Mouse (Mus musculus) left cerebral cortex, postnatal 25 days (tissue): ENCODE data around the gene Slc25a29. TPM values are rescaled to one million over a fixed set of nuclear protein-coding genes. Genes with fewer than 3 reads are reported as not detected.

Experiments used
- DNase-seq, 2 experiments: peaks; one replicate each; pipeline ENCODE4 v3.0.0; 2022; ENCODE audit warnings: low spot score in 2 of 2, mixed read lengths in 1 of 2
- intact Hi-C: fragments of 180-260 bp; cut with DNase I; formaldehyde crosslinking; loops from one replicate; pipeline ENCODE4 v1.15.1; 2025
- total RNA-seq, 2 experiments: library from RNA; stranded (reverse); gene quantifications; 2 replicates each; pipeline ENCODE4 v1.2.3; 2021

Gene Slc25a29
- total RNA-seq, 2 experiments from 2014 or later = 15.6 to 16.6 TPM

DNA sequence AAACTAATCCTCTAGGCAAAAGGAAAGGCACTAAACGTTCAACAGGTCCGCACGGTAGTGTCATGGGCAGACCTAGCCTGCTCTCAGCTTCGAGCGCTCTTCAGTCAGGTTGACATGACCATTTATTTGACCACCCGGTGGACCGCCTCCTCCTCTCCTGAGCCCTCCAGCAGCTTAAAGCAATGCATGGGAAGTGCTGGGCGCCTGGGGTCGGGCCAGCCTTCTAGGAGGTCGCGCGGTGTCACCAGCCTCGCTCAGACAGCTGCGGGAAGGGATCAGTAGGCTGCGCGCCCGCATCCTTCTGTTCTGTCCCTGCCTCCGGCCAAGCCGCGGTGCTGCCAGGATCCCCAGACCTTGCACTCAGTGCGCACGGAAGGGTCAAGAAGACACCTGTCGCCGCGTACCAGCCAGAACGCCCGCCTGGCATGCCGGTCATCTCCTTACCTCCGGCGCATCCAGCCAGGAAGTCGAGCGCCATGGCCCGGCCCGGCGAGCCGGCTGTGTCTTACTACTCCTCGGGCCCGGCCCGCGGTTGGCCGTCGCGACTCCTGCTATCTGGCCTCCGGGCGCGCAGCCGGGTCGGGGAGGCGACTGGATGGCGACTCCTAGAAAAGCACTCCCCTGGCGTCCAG lies 359 bp downstream of the Slc25a29 start:
- intact Hi-C loops = no loop called here
- peak in 1 of 2 experiments; percentile 14 for DNase-seq

DNA sequence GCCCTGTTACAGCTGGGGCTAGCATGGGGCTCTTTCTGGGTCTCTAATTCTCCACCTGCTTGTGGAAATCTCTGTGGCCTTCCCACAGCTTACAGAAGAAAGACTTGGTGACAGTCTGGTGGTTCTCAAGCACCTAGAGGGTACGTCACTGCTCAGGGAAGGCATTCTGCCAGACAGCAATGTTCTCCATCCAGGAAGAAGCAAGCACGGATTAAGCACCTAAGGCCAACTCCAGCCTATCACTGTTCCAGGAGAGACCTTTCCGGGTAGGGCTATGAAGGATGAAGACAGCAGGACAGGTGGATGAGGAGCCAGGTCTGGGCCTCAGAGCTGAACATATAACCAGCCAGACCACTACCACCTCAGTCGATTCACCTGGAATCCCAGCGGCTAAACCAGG lies 897 bp downstream of the Slc25a29 start:
- intact Hi-C loops = no loop called here
- no peak for DNase-seq

DNA sequence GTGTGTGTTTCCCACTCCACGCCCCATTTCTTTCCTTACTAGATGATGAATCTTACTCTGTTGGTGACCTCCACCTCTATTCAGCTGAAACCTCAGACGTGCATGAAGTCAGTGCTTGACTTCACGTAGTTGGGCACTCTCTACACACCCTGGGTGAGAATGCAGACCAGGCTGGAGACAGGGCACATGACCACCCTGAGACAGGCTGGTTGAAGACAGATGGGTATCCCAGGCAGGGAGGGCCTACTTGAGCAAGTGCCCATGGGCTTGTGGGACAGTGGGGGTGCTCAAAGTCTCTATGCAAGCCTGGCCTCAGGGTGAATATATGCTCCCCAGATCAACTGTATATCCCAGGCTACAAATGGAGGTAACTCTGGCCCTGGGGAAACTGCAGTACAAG lies 1.3 kb downstream of the Slc25a29 start:
- intact Hi-C loops = no loop called here
- DNase-seq = no peak

DNA sequence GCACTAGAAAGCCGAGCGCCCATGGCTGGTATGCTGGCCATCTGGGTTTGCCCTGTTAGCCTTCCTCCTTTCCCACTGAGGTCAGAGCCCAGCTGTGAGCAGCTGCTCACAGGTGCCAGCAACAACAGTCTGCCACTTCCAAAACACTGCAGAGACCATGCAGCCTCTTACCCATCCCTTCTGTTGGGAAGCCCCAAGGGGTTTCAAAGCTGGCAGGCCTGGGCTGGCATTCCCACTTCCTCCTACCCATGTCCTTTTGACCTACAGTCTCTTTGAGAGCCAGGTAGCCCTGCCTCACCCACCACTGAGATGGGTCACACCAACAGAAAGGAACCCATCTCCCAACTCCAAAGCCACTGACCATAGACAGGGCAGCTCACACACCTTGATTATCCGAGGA lies 2.3 kb downstream of the Slc25a29 start:
- intact Hi-C loops = no loop called here
- DNase-seq = no peak

DNA sequence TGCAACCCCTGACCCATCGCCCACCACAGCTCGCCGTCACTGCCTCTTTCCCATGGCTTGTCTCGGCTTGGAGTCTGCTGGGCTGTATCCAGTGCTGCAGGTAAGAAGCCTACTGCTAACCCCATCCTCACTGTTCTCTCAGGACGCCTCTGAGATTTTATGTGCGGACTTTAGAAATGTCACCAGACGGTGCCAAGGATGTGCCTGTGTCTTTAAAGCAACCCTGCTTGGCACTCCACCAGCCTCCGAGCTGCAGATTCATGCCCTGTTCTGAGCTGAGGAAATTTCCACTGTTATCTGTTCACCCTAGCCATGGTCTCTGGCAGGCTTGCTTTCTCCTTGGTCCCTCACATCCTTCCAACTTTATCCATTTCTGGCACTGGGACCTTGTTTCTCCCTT lies 2.8 kb downstream of the Slc25a29 start:
- intact Hi-C loops = no loop called here
- DNase-seq = peak in 1 of 2 experiments; percentile 57

DNA sequence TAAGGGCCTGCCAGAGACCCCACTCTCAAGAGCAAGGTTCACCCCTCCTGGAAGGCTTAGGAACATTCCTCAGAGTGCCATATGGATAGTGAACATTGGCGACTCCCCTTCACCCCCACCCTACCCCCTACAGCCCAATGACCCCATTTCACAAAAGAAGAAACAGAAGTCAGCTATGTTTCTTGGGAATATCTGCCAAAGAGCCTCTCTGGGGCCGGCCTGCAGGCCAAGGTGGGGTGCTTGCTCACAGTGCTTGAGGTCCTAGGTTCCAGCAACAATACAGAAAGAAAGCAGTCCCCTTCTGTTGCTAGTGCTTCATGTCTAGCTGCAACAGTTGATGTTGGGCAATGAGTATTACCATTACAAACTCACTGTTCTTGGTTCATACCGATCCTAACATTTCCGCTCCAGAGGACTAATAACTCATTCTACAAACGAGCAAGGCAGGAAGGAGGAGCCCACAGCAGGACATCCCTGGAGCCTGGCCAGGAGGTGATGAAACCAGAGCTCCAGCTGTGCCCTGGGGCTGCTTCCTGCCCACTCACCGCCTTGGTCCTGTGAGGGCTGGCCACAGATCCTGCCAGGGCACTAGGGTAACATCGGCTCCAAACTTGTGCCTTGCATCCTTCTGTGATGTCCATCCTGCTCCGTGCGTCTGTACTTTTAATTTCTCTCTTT lies 3.6 kb downstream of the Slc25a29 start:
- DNase-seq = no peak
- intact Hi-C loops = no loop called here

DNA sequence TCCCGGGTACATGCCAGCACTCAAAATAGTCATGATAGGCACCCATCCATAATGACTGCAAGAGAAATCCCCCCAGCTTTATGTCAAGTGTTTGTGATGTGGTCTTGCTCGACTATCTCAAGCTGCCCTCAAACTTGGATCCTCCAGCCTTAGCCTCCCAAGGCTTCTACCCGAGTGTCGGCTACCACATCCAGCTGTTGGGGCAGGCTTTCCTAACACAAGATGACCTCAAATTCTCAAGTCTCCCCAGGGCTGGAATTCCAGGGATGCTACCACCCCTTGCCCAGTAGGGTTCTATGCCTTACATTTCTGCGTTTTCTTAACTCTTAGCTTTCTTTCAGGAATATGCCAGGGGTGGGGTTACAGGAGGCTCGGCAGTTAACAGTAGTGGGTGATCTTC lies 5.3 kb downstream of the Slc25a29 start:
- DNase-seq = no peak
- intact Hi-C loops = no loop called here

DNA sequence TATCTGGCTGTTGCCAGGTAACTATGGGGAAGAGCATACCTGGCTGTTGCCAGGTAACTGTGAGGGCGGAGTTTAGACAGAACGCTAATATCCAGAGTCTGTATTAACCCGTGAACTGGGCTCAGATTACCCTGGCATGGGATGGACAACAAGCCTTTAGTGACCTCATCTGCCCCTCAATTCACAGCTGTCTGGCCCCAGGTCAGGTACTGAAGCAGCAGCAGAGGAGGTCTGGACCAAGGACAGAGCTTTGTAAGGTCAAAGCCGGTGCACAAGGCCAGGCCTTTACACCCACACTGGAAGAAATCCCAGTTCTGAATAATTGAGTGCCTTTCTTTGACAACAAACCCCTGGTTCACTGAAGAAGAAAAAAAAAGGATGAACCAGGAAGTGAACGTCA lies 6.0 kb downstream of the Slc25a29 start:
- no peak for DNase-seq
- intact Hi-C loops = no loop called here

DNA sequence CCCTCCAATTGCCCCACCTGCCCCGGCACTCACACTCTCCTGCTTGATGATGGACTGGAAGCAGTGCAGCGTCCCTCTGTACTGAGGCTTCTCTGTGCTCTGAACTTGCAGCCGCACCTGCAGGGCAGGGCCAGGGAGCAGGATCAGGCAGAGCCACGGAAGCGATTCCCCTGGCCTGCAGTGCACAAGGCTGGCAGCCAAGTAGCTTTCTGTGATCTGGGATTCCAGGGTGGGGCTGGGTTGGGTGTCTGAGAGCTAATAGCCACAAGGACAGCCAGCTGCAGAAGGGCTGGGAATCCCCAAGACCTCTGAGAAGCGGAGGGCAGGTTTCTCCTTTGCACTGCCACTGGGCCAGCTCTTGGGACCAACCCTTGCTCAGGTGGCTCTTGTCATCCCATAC lies 8.0 kb downstream of the Slc25a29 start:
- no peak for DNase-seq
- intact Hi-C loops = no loop called here

DNA sequence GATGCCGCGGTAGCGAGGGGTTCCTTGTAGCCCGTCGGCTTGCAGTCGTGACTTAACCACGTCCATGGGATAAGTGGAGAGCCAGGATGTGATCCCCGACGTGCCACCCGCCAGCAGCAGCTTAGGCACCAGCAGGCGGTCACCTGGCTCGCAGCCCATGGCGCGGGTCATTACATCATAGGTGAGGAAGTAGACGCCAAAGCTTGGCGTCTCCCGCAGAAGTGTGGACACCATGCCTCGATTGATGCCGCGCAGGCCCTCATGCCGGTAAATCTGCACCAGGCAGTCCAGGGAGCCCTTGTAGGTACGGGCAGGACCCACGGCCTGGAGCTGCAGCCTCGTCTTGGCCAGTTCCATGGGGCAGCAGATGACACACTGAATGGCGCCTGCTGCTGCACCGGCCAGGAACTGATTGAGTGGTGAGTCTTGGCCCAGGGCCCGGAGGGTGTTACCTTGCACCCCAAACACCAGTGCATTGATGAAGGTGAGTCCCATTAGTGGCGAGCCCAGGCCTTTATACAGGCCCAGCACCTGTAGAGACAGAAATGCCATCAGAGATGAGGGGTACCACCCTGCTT lies 8.6 kb downstream of the Slc25a29 start:
- no peak for DNase-seq
- intact Hi-C loops = no loop called here

DNA sequence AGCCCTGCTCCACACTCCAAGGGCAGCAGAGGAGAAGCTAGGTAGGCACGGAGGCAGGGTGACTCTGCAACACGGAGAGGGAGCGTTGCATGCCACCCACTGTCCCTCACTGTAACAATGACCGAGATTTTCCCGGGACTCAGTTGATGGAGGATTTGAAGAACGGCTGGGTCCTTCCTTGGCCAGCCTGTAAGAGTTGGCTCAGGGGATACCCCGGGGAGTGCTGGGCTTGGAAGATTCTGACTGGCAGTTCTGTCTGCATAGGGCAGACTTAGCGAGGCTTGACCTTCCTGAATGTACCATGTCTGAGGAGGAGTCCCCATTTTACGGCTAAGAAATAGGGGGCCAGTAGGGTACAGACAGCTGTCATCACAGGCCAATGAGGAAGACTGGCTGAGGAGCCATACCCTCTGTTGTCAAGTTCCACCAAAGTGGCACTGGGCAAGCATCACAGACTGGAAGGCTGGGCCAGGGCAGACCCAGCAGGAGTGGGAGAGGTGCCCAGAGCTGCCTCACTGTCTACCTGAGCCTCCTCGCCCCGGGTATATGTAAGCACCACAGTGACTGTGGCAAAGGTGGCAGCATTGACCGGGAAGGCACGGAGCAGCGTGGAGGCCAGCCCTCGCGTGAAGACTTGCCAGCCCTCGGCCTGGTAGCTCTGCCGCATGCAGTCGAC lies 9.3 kb downstream of the Slc25a29 start:
- DNase-seq = no peak
- intact Hi-C loops = no loop called here

DNA sequence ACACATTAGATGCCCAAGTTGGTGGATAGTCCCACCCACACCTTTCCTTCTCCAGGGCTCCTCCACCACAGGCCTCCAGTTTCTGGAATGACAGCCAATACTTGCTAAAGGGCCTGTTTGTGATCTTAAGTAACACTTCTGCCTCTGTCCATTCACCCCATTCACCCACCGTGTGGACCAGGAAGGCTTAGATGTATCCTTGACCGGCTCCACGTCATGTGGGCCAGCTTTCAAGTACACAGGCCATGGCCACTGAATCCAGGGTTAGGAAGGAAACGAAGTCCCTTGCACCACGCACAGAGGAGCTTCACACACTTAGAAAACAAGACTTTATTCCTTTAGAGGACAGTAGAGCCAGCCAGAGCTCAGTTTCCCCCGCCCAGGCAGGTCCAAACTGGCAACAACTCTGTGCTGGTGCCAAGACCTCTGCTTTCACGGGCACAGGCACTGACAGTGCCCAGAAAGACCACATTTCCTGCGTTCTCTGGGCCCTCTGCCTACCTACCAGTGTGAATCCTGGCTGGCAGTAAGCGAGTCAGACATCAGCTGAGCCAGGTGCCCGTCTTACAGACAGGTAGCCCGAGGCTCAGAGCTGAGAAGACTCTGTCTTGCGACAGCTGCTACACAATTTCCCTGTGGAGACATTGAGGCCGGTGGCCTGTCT lies 10.0 kb downstream of the Slc25a29 start:
- intact Hi-C loops = no loop called here
- DNase-seq = no peak

DNA sequence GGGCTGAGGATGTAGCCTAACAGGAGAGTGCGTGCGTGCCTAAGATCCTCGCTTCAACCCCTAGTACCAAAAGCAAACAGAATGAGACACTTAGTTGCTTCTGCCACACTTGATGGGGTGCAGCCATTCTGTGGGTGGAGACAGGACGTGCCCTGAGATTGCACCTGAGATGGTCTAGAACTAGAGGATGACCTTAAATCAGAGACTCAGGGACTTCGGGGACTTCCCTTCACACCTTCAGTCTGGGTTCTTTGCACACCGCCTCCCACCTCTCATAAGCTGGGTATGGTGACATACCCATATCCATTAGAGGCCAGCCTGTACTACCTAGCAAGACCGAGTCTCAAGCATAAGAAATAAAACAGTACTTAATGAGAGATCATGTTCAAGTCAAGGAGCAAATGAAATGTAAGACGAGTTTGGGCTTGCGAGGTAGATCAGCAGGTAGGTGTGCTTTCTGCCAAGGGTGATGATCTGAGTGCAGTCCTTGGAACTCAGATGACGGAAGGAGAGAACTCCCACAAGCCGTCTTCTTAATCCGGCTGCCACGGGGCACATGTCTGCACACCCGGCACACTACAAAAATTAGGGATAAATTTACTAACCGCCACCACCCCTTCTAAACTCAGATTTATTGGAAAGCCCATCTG lies 11.3 kb downstream of the Slc25a29 start:
- no peak for DNase-seq
- intact Hi-C loops = no loop called here

DNA sequence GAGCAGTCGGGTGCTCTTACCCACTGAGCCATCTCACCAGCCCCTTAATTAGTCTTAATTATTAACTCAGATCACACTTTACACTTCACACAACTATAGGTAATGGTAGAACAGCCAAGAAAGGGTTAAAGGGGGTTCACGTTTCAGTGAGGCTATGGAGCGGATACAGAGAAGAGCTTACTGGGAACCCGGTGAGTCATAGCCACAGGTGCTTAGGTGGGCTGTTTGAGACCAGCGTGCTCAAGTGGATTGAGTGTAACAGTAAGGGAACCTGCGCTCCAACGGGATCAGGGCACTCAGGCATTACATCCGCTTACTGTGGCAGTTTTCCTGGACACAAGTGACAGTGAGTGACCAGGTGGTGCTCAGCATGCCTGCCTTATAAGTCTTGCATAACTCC lies 12.6 kb downstream of the Slc25a29 start:
- no peak for DNase-seq
- intact Hi-C loops = no loop called here

DNA sequence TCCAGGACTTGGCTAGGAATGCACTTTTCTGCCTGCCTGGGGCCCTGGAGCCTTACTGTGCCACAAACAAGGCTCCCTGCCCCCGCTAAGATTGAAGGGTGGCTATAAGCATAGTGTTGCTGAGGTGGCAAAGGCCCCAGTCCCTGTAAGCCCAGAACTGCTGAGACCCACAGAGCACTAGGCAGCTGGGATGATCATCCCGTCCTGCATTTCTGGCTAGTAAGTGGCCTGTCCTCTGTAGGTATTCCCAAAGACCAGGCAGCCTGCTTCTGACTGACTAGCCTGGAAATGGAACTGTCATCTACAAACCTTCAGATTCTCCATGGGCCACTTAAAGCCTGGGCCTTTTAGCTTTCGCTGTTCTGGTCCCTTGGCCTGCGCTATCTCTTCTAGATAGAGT lies 15.2 kb downstream of the Slc25a29 start:
- no peak for DNase-seq
- intact Hi-C loops = no loop called here

DNA sequence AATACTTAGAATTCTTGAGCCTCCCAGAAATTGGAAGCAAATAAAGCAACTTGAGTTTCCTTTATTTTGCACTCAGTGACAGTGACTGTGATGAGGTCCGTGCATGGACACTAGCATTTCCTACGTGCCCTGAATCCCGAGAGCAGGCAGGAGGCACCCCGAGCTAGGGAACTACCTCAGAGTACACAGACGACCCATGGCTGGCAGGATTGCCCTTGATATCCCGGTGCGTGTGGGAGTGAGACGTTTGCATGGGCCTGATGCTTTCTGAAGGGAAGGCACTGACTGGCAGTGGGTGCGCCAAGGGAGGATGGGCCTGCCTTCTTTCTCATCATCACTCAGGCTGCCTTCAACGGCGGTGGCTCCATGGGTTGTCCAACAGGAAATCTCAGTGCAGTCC lies 19.1 kb downstream of the Slc25a29 start:
- no peak for DNase-seq
- intact Hi-C loops = no loop called here

DNA sequence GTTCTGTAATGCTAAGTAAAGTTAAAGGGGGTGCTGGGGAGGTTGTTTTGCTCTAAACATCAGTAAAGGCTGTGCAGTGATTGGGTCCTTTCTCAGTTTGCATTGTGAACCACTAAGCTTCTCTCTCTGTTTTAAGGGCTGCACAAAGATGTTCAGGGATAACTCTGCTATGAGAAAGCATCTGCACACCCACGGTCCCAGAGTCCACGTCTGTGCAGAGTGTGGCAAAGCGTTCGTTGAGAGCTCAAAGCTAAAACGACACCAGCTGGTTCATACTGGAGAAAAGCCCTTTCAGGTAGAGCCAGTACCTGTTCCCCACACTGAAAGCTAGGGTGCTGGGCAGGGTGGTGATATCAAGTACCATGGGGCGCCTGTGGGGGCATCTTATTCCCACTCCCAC lies 21.2 kb downstream of the Slc25a29 start:
- intact Hi-C loops = no loop called here
- peak in 1 of 2 experiments; percentile 59 for DNase-seq

DNA sequence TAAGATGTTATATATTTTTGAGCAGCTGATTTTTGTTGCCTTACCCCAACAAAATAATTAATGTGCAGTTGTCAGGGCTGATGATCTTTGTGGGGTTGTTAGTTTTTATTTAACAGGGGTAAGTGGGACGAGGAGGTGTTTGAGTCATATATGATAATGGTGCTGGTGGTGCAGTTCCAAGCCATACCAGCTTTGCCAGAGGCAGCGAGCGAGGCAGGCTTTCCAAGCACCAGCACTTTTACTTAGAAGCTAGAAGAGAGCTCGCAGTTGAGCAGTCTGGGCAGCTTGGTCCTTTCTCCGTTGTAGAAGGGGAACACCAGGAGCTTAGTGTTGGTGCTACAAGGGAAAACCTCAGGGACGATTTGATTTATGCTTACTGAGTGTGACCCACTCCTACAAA lies 23.2 kb downstream of the Slc25a29 start:
- DNase-seq = peak in 1 of 2 experiments; percentile 47
- intact Hi-C loops = no loop called here

DNA sequence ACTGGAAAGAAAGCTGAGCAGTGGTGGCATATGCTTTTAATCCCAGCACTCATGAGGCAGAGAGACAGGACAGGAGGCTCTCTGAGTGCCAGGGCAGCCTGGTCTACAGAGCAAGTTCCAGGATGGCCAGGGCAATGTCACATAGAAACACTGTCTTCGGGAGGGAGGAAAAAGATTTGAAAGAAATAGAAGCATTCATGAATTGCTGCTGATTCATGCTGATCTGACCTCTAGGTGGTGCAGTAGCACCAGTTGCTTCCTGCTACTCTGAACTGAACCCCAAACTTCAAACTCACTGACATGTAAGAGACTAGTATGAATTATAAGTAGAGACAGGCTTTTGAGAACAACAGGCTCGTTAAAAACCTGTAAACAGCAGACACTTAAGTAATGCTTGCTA lies 24.6 kb downstream of the Slc25a29 start:
- intact Hi-C loops = no loop called here
- no peak for DNase-seq

DNA sequence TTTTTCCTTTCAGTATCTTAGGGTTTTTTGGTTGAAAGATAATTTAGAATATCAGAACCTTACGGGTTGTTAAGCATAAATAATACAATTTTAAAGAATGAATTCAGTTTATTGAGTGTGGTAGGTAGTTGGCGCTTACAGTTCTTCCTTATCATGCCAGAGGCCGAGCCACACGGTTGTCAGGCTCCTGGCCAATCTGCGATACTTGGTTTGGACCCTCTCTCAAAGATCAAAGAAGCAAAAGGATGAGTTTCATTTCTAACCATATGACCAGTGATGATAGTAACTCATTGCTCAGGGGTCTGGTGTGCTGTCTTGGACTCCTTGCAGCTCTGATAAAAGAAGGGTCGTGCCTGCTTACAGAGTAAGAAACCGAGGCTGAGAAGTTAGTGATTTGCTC lies 25.4 kb downstream of the Slc25a29 start:
- DNase-seq = no peak
- intact Hi-C loops = no loop called here
